Mouse (Mus musculus): ENCODE data around the gene Rcan1. TPM values are rescaled to one million over a fixed set of nuclear protein-coding genes. Genes with fewer than 3 reads are reported as not detected.

Gene Rcan1
- total RNA-seq, 2 experiments from 2014 or later = 49.3 to 53.5 TPM

DNA sequence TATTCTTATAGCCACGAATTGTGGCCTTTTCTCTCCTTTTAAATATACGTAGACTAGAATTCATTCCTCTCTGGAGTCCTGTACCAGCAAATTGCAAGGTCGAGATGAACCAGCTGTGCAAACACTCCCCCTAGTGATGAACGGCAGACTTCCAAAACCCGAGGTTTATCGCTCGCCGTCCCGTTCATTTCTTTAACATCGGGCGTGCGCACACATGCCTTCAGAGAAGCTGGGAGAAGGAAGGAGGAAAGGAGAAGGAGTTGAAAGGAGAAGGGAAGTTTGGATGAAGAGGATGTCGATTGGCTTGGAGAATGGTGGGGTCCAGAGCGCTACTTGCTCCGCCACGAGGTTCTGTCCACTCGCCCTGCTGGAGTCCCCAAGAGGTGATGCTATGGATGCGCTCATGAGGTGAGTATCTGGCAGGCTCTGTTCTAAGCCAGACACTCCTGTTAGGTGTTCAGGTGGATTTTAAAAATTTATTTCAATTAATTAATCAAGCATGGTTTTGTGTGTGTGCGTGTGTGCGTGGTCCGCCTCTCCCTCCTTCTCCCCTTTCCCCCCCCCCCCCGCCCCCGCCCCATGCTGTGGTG, 8.0 kb upstream of the Rcan1 start:
- intact Hi-C loops (cut with DNase I) = loop anchor here (5.0 kb wide), 1 partner anchor 136 kb away; no protein-coding TSS in a partner anchor
- peak; percentile 58 to 71 for DNase-seq (ENCODE audit: extremely low spot score in 1 of 2, low spot score in 2 of 2)

DNA sequence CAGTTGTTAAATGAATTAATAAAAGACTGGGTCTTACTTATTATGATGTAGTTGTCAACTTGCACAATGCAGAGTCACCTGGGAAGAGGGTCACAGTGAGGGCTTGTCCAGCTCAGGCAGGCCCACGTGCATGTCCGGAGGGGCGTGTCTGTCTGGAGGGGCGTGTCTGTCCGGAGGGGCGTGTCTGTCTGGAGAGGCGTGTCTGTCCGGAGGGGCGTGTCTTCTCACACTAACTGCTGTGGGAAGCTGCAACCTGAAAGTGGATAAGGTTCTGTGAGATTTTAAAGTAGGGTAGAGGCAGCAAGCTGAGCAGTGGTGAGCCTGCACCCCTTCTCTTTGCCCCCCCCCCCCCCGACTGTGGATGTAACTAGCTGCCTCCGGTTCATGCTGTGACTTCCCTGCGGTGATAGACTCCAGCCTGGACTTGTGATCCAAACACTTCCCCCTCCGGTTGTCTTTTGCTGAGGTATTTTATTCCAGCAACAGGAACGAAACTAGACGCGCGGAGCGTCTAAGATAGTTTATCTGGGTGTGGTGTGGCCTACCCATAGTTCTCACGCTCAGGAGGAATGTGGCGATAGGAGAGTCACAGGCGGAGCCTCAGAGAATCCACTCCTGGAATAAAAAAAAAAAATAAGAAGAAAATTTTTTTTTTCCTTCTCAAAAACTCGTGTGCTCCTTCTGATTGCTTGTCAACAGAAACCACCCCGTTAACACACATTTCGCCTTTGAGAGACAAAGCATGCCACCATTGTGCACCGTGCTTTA, 4.6 kb upstream of the Rcan1 start:
- DNase-seq (ENCODE audit: extremely low spot score in 1 of 2, low spot score in 2 of 2) = no peak
- intact Hi-C loops (cut with DNase I) = loop anchor here (5.0 kb wide), 1 partner anchor 133 kb away; no protein-coding TSS in a partner anchor

DNA sequence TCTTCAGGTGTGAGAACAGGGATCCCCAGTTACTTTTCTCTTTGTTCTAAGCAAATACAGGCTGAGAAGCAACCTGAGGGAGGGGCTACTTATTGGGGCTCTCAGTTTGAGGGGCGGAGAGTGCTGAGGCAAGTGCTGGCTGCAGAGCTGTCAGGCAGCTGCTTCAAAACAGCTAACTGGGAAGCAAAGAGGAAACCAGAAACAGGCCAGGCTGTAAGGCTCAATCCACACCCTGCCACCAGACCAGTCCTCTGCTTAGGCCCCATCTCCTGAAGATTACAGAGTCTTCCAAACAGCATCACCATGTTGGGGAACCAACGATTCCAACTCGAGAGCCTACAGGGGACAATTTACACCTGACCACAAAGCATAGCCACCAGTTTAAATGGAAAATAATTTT, 2.2 kb upstream of the Rcan1 start:
- DNase-seq (ENCODE audit: extremely low spot score in 1 of 2, low spot score in 2 of 2) = no peak
- intact Hi-C loops (cut with DNase I) = no loop called here

DNA sequence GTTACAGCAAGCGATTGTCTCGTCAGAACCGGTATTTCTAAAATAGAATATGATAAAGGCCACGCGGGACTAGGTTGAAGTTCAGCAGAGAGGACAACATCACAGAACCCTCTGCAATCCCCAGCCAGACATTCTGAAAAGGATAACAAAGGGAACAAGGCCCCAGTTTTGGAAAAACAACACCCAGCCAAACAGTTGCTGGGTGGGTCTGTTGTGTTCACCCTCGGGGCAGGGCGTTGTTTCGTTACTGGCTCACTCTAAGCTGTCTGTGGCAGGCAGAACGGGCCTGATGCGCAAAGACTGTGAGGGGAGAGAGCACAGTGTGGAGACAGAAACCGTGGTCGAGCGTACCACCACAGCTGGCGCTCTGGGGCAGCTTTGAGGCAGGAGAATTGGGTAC, 2.2 kb downstream of the Rcan1 start:
- intact Hi-C loops (cut with DNase I) = no loop called here
- DNase-seq (ENCODE audit: extremely low spot score in 1 of 2, low spot score in 2 of 2) = no peak

DNA sequence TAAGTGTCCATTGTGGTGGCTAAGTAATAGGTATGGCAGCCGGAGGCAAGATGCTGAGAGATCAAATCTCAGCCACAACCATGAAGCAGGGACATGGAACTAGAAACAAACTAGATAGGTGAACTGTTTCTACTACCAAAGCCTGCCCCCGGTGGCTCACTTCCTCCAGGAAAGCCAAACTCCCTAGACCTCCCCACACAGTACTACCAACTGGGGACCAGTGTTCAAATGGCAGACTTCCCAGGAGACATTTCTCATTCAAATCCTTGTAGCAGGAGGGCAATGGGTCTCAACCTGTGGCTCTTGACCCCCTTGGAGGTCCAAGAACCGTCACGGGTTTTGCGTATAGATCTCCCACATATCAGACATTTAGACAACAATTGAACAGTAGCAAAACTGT, 3.6 kb downstream of the Rcan1 start:
- intact Hi-C loops (cut with DNase I) = no loop called here
- DNase-seq (ENCODE audit: extremely low spot score in 1 of 2, low spot score in 2 of 2) = no peak

DNA sequence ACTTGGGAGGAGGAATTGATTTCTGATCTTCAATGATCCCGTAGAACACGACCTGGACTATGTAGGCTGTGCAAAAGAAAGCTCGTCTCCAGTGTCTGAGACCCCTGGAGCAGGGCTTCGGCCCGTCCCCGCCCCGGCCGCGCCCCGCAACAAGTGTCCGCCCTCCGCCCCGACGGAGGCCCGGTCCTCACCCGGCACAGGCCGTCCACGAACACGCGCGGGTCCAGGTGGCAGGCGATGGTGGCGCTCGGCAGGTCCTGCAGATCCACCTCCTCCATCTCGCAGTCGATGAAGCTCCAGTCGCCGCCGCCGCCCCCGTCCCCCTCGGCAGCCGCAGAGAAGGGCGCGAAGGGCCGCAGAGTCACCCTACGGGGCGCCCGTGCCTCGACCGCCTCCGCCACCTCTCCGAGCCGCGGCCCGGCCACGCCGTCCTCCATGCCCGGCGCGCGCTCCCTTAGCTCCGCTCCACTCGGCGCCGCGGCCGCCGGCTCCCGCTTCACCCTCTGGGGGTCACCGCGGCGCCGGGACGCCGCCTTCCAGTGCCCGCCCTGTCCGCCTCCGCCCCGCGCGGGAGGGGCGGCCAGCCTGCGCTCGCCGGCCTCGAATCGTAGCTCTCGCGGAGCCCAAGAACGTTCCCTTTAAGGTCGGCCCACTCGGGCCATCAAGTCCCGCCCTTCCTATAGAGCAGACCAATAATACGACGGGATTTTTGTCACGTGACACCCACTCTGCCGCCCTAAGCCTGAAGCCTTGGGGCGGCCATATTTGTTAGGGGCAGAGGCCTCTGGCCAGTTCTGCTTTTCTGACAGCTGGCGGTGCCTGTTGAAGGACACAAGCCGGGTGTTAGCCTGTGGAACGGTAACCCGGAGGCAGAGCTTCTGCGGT, 4.8 kb downstream of the Rcan1 start:
- intact Hi-C loops (cut with DNase I) = no loop called here

DNA sequence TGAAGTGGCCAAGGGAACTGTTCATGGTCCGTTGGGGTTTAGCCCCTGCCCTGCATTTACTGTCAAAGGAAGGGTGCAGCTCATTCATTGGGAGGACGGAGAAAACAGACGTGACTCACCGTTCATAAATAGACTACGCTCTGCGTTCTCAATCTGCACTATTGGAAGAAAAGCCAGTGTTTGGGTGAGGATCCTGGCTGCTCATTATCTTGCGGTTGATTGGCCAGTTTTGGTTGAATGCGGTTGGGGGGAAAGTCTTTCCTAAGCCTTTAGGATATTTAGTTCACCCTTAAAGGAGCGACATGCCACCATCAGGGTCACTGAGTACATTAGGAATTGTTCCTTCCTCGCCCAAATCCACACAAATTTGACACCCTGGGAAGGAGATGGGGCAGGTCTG, 5.4 kb downstream of the Rcan1 start:
- intact Hi-C loops (cut with DNase I) = no loop called here
- DNase-seq (ENCODE audit: extremely low spot score in 1 of 2, low spot score in 2 of 2) = peak in 1 of 2 experiments; percentile 29

More for the DNA sequence above, 4.8 kb downstream of the Rcan1 start:
- peak; percentile 96 to 98 for DNase-seq (ENCODE audit: extremely low spot score in 1 of 2, low spot score in 2 of 2)

DNA sequence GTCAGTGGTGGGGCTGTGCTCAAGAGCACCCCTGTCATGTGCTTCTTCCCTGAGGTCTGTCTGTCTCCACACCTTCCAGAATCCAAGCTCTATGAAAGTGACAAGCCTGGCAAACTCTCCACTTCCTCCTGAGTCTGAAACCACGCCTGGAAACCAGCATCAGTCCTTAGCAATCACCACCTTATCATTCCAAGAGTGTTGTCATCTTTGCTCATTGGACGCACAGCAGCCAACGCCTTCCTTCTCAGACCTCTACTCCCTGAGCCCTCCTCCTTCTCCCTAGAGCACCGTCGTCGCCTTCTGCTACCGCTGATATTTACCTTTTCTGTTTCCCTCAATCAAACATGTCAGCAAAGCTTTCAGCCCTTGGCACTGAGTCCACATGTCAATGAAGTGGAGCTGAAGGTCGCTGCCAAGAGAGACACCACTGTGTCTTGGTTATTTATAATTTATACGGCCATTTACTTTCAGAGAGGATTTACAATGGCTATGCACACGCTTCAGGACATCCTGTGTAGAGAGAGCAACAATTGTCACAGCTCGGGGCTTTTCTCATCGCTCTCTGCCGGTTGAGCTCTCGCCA, 6.2 kb downstream of the Rcan1 start:
- no peak for DNase-seq (ENCODE audit: extremely low spot score in 1 of 2, low spot score in 2 of 2)
- intact Hi-C loops (cut with DNase I) = no loop called here

DNA sequence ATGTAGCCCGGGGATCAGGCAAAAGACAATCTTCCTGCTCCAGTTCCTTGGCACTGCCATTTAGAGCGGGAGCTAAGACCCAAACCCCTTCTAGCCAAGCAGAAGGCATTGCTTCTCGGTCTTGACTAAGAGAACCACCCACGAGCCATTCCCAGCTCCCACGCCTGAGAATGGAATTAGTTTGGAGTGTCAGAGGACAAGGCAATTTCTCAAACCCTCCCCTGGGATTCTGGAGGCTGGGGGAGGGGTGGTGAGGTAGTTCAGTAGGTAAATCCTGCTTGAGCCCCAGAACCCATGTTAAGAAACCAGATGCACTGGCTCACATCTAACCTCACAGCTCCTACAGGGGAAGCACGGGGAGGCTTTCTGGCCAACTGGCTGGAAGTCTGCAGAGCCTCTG, 9.3 kb downstream of the Rcan1 start:
- intact Hi-C loops (cut with DNase I) = no loop called here
- no peak for DNase-seq (ENCODE audit: extremely low spot score in 1 of 2, low spot score in 2 of 2)

DNA sequence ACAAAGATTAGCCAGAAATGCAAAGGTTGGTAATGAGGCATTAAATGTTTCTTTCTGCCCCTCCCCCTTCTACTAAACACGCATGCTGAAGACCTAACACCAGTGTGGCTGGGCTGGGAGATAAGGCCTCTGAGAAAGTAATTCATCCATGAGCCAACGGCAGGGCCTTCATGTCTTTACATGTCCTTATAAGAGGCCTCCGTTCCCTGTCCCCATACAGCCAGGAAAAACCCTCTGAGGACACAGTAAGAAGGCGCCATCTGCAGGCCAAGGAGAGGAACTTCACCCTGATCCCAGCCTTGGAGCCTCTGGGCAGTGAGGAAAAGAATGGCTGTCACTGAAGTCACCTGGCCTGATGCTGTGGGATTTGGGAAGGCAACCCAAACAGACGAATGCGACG, 13.1 kb downstream of the Rcan1 start:
- peak; percentile 64 to 68 for DNase-seq (ENCODE audit: extremely low spot score in 1 of 2, low spot score in 2 of 2)
- intact Hi-C loops (cut with DNase I) = loop anchor here (5.0 kb wide), 2 partner anchors 75 to 115 kb away; no protein-coding TSS in a partner anchor

DNA sequence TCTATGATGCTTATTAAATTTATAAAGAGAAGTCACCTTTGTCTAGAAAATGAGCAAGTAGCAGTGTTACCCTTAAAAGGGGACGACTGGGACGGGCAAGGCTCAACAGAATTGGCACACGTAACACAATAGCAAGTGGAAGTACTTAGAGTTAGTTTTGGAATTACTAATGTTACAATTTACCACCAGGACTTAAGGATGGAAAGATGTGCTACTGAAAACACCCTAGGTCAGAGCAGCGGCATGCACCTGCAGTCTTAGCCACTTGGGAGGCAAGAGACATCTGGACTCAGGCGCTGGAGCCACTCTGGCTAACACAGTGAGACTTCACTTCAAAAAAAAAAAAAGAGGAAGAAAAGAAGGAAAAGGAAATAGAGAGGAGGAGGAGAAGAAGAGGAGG, 14.7 kb downstream of the Rcan1 start:
- DNase-seq (ENCODE audit: extremely low spot score in 1 of 2, low spot score in 2 of 2) = no peak
- intact Hi-C loops (cut with DNase I) = loop anchor here (5.0 kb wide), 2 partner anchors 74 to 114 kb away; no protein-coding TSS in a partner anchor

DNA sequence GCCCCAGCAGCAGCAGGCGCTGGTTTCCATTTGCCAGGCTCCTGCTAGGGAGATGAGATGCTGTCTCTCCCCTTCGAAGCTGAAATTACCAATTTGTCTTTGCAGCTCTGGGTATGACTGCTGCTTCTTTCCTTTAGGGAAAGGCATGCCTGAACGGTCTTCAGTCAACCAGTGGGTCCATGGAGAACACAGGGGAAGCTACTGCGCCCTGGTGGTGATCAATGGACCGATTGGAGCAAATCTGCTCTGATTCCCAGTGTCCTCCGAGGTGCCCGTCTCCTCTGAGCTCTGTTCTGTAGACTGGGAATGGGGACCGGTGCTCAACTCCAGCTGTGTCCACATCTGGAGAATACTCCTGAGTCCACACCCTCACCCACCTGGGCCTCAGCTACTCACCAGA, 15.2 kb downstream of the Rcan1 start:
- no peak for DNase-seq (ENCODE audit: extremely low spot score in 1 of 2, low spot score in 2 of 2)
- intact Hi-C loops (cut with DNase I) = loop anchor here (5.0 kb wide), 2 partner anchors 73 to 113 kb away; no protein-coding TSS in a partner anchor

DNA sequence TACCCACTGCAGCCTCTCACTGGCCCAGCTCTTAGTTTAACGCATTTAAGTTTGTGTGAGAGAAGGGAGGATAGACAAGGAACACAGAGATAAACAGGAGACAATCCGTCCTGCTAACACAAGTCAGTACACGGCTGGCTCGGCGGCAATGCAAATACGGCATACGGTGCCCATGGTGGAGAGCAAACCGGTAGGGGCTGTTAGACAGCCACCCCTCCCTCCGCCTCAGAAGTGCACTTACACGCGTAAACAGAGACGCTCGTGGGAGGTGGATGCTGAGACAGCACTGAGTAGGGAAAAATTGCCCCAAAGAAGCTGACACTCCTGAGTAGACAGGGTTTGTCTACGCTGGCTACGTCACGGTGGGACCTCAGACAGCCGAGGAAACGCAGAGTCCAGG, 16.2 kb downstream of the Rcan1 start:
- intact Hi-C loops (cut with DNase I) = no loop called here

DNA sequence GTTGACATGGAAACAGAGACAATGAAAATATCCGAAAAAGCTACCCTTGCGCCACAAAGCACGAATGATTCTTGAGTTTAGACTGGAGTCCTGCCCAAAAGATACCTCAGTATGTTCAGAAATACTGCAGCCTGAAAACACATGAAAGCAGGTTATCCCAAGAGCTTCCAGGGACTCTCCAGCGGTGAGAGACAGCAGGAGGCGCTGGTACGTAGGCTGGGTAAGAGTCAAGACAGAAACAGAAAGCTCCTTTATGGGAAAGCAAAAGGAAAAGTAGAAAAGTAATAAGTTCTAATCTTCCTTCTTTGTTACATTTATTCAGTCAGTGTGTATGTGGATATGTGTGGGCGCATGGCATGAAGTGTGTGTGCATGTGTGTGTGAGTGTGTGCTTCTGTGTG, 16.7 kb downstream of the Rcan1 start:
- no peak for DNase-seq (ENCODE audit: extremely low spot score in 1 of 2, low spot score in 2 of 2)
- intact Hi-C loops (cut with DNase I) = no loop called here

More for the DNA sequence above, 16.2 kb downstream of the Rcan1 start:
- DNase-seq (ENCODE audit: extremely low spot score in 1 of 2, low spot score in 2 of 2) = no peak

DNA sequence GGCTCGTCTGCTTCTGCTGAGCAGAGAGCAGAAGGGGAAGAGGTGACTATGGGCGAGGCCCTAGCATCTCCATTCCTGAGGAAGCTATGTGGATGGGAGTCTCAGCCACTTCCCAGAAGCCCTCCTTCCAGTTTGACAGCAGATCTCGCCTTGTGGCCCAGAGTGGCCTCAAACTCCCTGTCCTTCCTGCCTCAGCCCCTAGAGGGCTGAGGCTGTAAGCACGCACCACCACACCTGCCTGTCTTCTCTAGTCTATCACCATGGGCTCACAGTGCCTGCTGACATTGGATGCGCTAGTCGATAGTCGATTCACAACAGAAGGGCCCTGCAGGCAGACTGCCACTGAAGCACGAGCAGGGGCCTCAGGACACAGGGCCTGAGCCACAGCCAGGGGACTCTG, 18.1 kb downstream of the Rcan1 start:
- intact Hi-C loops (cut with DNase I) = no loop called here
- DNase-seq (ENCODE audit: extremely low spot score in 1 of 2, low spot score in 2 of 2) = no peak

DNA sequence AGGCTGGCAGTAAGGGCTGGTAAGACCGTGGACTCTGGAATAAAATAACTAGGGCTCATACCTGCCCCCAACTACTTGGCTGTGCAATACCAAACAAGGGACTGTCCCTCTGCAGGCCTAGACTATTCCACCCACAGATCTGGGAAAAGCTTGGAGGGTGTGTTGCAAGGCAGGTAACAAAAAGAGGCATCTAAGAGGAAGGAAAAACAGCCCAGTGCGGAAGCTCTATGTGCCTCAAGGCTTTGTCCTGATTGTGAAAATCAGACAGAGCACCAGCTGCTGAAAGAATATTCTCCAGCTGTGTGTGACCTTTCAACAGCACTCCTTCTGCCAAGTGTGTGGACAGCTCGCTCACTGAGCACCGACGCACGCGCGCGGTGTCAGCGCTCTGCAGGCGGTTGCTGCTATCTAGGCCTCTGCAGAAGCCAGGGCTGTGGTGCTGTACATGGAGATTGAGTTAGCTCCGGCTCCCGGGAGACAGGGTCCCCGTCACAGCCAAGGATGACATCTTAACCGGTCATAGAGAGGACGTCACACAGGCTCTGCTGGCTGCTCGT, 19.1 kb downstream of the Rcan1 start:
- intact Hi-C loops (cut with DNase I) = no loop called here

DNA sequence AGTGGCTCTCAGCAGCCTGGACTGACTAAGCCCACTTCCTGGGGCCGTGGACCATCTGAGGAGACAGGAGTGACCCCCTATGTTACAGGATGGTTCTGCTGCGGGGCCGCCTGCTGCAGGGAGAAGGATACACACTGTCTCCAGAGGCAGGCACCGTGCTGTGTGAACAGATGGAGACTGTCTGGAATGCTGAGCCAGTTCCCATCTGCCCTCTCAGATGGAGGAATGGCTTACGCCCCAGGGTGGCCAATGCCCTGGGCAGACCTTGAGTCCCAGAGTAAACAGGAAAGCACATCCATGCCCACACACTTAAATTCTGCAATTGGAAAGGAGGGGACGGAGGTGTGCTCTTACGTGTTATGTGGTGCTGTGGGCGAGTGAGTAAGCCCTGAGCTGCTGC, 20.3 kb downstream of the Rcan1 start:
- intact Hi-C loops (cut with DNase I) = no loop called here
- DNase-seq (ENCODE audit: extremely low spot score in 1 of 2, low spot score in 2 of 2) = no peak

More for the DNA sequence above, 19.1 kb downstream of the Rcan1 start:
- no peak for DNase-seq (ENCODE audit: extremely low spot score in 1 of 2, low spot score in 2 of 2)

DNA sequence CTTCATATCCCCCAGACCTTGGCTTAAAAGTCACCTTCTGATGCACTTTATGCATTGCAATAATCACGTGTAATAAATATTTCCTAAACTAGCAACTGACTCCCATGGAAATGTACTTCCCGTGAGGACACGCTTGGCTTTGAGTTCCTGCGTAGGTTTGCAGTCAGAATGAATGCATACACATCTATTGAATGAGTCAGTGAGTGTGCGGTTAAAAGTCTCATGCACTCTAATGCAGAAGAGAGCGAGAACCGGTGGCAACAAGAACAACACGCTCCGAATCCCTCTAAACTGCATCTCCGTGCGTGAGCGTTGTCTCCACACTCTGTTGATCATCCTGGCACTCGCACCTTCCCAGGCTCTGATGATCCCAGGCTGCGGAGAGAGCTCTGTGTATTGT, 21.6 kb downstream of the Rcan1 start:
- no peak for DNase-seq (ENCODE audit: extremely low spot score in 1 of 2, low spot score in 2 of 2)
- intact Hi-C loops (cut with DNase I) = no loop called here

DNA sequence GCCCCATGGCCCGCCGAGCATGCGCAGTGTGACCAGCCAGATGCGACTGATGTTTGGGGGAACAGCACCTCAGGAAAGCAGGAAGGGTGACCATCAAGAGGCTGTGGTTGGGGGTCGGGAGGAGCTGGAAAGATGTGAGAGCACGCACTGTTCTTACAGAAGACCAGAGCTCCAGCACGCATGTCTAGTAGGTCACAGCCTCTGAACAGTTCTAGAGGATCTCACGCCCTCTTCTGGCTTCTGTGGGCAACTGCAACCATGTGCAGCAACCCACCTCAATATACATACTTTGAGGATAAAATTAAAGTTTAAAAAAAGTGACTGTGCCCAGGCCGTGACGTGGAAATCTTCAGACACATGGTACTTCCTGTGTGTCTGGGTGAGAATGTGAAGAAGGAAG, 25.3 kb downstream of the Rcan1 start:
- no peak for DNase-seq (ENCODE audit: extremely low spot score in 1 of 2, low spot score in 2 of 2)
- intact Hi-C loops (cut with DNase I) = no loop called here

Data from left cerebral cortex, postnatal 10 days (tissue).